Mouse (Mus musculus) liver, adult 10 weeks (tissue): Measurements from ENCODE around the gene Mpp4. TPM values are rescaled to one million over a fixed set of nuclear protein-coding genes. Genes with fewer than 3 reads are reported as not detected.

Experiments
- polyA plus RNA-seq: library from polyadenylated mRNA; stranded (reverse); fragments of 350-450 nt; fragmentation: Illumina TruSeq; extraction: RNeasy Lipid Tissue Mini Kit (QIAGEN cat#74804); gene quantifications from one replicate; pipeline ENCODE4 v1.2.3, GENCODE M21; 2014; ENCODE audit warnings: low read depth, low replicate concordance

Mpp4 gene
- 1.2 TPM for polyA plus RNA-seq

DNA sequence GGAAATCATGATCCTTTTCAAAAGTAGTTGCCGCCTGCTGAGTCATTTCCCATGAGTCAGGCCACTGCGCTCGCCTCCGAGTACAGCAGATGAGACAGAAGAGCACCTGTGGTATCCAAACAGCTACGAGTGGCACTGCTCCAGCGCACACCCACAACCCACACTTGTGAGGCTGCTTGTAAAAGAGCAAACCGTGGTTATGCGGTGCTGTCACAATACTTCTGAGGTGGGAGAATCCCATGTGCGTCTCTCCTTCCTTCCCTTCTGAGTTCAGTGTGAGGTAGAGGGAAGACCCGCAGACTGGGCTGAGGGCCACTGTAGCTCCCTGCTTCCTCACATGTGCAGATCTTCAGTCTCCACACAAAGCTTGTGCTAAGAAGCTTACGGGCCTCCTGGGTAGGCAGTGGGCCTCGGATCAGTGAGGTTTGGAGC is at the start of gene Mpp4:
Gene Mpp4 (minus strand): TSS at position 360 of the 432 bp plus-strand sequence.

GRCm38 (mm10) chr1:59119720-59120457 is 43.3 kb downstream of the Mpp4 start, which contains the start of gene Tmem237:
TSS of gene Tmem237 (minus strand) at chr1:59120408.

GRCm38 (mm10) chr1:59094705-59095104 is 68.5 kb downstream of the Mpp4 start, which contains the start of gene C2cd6:
TSS of gene C2cd6 (minus strand) at chr1:59094900.

Other genes starting within 250 kb of the Mpp4 start
- 12.0 TPM for gene Trak2, start 190.0 kb downstream of the Mpp4 start, polyA plus RNA-seq
- 38.8 TPM for gene Stradb, start 189.9 kb downstream of the Mpp4 start, polyA plus RNA-seq
- not detected for gene C2cd6, start 68.5 kb downstream of the Mpp4 start, polyA plus RNA-seq
- 4.7 TPM for gene Tmem237, start 43.0 kb downstream of the Mpp4 start, polyA plus RNA-seq
- gene Als2, start 73.8 kb upstream of the Mpp4 start, polyA plus RNA-seq, result 22.4 TPM
- gene Cdk15, start 93.5 kb upstream of the Mpp4 start, polyA plus RNA-seq, result not detected